Mouse (Mus musculus) heart, adult 11 months (tissue): ENCODE results near the gene Tomm5.
A peak's percentile ranks its signal among the peaks of the same experiment; 100 is the strongest.
"Not testable (repeated sequence)": the region's sequence is repeated elsewhere in the genome, so short reads cannot be mapped to it uniquely, and the experiment has no call there.

Source experiments
- DNase-seq: peaks from one replicate; pipeline ENCODE4 v3.0.0; 2022

The Tomm5 gene

DNA sequence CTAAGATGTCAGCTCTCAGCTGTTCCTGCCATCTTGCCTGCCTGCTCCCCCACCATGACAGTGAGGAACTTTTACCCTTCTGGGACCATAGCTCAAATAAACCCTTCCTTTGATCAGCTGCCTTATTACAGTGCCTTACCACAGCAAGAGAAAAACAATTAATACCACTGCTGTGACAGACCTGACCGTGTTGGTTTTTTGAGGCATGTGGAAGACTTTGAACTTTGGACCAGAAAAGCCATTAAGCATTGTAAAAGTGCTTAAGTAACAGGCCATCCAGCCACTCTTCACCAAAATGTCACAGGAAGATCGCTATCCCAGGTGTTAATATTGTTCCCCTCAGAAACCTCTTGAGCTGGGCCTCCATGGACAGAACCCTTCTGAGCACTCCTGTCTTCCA lies 43.3 kb downstream of the Tomm5 start:
- no peak for DNase-seq

DNA sequence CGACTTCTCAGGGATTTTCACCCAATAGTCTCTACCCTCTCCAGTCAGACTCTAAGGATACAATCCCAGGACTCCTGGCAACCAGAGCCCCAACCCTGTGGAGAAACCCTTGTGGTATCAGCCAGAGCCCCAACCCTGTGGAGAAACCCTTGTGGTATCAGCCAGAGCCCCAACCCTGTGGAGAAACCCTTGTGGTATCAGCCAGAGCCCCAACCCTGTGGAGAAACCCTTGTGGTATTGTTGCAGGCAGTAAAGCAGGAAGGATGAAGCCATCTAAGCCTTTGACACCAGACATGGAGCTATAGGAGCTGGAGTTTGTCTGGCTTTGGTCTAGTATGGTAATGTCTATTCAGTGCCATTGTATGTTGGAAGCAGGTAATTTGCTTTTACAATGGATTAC lies 44.1 kb downstream of the Tomm5 start:
- not testable (repeated sequence) for DNase-seq

DNA sequence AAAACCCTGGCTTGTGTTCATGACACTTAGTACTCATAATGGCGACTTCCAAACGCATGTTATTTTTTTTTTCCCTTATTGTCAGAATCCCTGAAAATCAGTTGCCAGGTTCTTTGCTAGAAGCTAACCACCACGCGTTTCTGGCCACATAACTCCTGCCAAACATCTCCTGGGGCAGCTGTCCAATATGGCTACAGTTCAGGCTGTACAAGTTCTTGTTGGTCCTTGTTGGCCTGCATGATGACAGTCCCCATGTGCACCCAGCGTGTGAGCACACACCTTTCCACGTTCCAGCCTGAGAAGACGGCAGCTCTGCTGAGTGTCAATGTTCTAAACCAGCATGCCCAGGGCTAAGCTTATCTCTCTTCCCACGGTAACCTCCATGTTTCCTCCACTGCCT lies 52.5 kb downstream of the Tomm5 start:
- peak; percentile 96 for DNase-seq
